Mouse (Mus musculus): ENCODE measurements around the gene Acadl. TPM values are rescaled to one million over a fixed set of nuclear protein-coding genes. Genes with fewer than 3 reads are reported as not detected.

Acadl gene
- polyA plus RNA-seq, 1 experiment from 2014 or later = 37.5 TPM

Other genes with a start within 250 kb of the Acadl start
- gene Rpe, start 162.4 kb downstream of the Acadl start, polyA plus RNA-seq (2015; fragmentation: Nextera tagmentation; extraction: Ambion mirVana) = 36.2 and 41.0 TPM in 2 replicates
- gene Kansl1l, start 45.7 kb downstream of the Acadl start, polyA plus RNA-seq (2015; fragmentation: Nextera tagmentation; extraction: Ambion mirVana) = 14.2 and 14.7 TPM in 2 replicates
- 0.76 TPM in 1 of 2 replicates, not detected in the other for gene Myl1, start 82.1 kb upstream of the Acadl start, polyA plus RNA-seq (2015; fragmentation: Nextera tagmentation; extraction: Ambion mirVana)
- gene Lancl1, start 175.6 kb upstream of the Acadl start, polyA plus RNA-seq (2015; fragmentation: Nextera tagmentation; extraction: Ambion mirVana) = 143 and 150 TPM in 2 replicates

All from midbrain, embryonic 13.5 days (tissue).